Mouse (Mus musculus): ENCODE results near the gene Terf2ip. TPM values are rescaled to one million over a fixed set of nuclear protein-coding genes. Genes with fewer than 3 reads are reported as not detected.

Gene Terf2ip
- polyA plus RNA-seq, 1 experiment from 2014 or later, result 29.1 TPM

DNA sequence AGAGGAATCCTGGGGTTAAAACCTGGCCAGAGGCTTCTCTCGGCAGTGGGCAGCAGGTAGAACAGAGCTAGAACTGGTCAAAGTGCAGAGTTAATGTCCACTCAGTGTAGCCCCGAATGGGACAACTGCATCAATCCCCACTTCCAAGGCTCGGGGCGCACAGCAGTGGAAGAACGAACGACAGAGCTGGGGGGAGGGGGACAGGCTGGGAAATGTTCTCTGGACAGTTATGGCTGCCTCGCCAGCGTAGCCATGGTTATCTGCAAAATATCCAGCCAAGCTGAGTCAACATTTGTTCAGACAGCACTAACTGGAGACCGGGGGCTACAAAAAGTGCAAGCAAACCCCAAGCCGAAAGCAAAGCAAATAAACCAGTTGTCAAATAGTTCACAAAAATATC lies 33.1 kb upstream of the Terf2ip start:
- no peak for ATAC-seq (ENCODE audit: low FRiP score, low read depth)
- Histone ChIP-seq H3K9me3 (peaks cover 4% of the 10 kb centered on the region; the same call in 1 of the 2 replicates), H3K4me3 (no peak overlapping the region), H3K27ac (no peak overlapping the region), H3K27me3 (no peaks in the 10 kb centered on the region), H3K36me3 (peaks cover 71% of the 10 kb centered on the region), H3K9ac (no peak overlapping the region), H3K4me1 (no peaks in the 10 kb centered on the region), H3K4me2 (replicated peaks) (no peak overlapping the region)
- WGBS, result 86% methylated on average over 10 of the region's 10 CpGs

- no peak overlapping the region for H3K4me3 ChIP-seq
- no peaks in the 10 kb centered on the region for H3K9me3 ChIP-seq
- H3K4me1 ChIP-seq, result no peaks in the 10 kb centered on the region
- H3K27ac ChIP-seq, result no peak overlapping the region
- no peak overlapping the region for H3K9ac ChIP-seq
- peaks cover 65% of the 10 kb centered on the region for H3K36me3 ChIP-seq
- H3K27me3 ChIP-seq, result no peaks in the 10 kb centered on the region
- 73% methylated on average over 7 of the region's 7 CpGs for WGBS
- no peak for ATAC-seq (ENCODE audit: low FRiP score, low read depth)
- no peak overlapping the region for H3K4me2 ChIP-seq (replicated peaks)
Measured at GRCm38 (mm10) chr8:111982116-111982515, 29.1 kb upstream of the Terf2ip start.

- Histone ChIP-seq H3K27ac (0 out of 2 replicates have a peak overlapping the region, but pooled peaks have one; percentile 10), H3K9ac (no peak overlapping the region), H3K4me3 (no peak overlapping the region), H3K36me3 (peaks cover 72% of the 10 kb centered on the region), H3K27me3 (no peaks in the 10 kb centered on the region), H3K4me1 (no peaks in the 10 kb centered on the region), H3K4me2 (replicated peaks) (no peak overlapping the region), H3K9me3 (no peaks in the 10 kb centered on the region)
- 85% methylated on average over 10 of the region's 10 CpGs for WGBS
- no peak for ATAC-seq (ENCODE audit: low FRiP score, low read depth)
Measured at GRCm38 (mm10) chr8:111984511-111984910, 26.7 kb upstream of the Terf2ip start.

- Histone ChIP-seq H3K36me3 (peaks cover 63% of the 10 kb centered on the region), H3K4me1 (peaks cover 7% of the 10 kb centered on the region; the same call in 1 of the 2 replicates), H3K4me2 (replicated peaks) (no peak overlapping the region), H3K9ac (no peak overlapping the region), H3K27ac (no peak overlapping the region), H3K9me3 (no peaks in the 10 kb centered on the region), H3K4me3 (no peak overlapping the region), H3K27me3 (no peaks in the 10 kb centered on the region)
- WGBS, result 15% methylated on average over 7 of the region's 7 CpGs
- no peak for ATAC-seq (ENCODE audit: low FRiP score, low read depth)
Measured at GRCm38 (mm10) chr8:111989911-111990310, 21.3 kb upstream of the Terf2ip start.

DNA sequence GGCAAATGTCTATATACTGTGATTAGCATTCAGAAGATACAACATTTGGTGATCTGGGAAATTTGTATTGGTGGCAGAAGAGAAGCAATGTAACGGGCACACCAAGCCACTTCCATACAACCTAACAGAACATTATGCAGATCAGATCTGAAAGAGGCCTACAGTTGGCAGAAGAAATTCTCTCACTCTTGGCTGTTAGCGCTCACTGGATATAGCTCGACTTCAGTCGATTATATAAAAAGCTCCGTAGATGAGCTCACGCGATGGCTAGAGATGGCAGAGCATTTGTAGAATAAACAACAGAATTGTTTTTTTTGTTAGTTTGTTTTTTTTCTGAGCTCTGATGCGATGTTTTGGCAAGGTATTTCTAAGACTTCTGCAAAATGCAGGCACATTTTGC lies 19.9 kb upstream of the Terf2ip start:
- peak overlapping the region; percentile 74 for H3K4me2 ChIP-seq (replicated peaks)
- H3K27me3 ChIP-seq, result no peaks in the 10 kb centered on the region
- 65% methylated on average over 8 of the region's 8 CpGs for WGBS
- ATAC-seq (ENCODE audit: low FRiP score, low read depth), result no peak
- no peaks in the 10 kb centered on the region for H3K9me3 ChIP-seq
- H3K4me1 ChIP-seq, result peaks cover 7% of the 10 kb centered on the region; the same call in 1 of the 2 replicates
- peak overlapping the region; percentile 61 for H3K4me3 ChIP-seq
- H3K9ac ChIP-seq, result peak overlapping the region; percentile 77
- H3K27ac ChIP-seq, result no peak overlapping the region
- H3K36me3 ChIP-seq, result peaks cover 64% of the 10 kb centered on the region

- peak within 1 kb of the TSS; percentile 74 for H3K4me2 ChIP-seq (replicated peaks)
- peak within 1 kb of the TSS; percentile 77 for H3K9ac ChIP-seq
- H3K4me3 ChIP-seq, result peak within 1 kb of the TSS; percentile 61
- H3K27me3 ChIP-seq, result no peaks in the 10 kb centered on the region
- ATAC-seq (ENCODE audit: low FRiP score, low read depth), result peak; percentile 97
- no peaks in the 10 kb centered on the region for H3K9me3 ChIP-seq
- WGBS, result 4% methylated on average over 33 of the region's 33 CpGs
- peaks cover 67% of the 10 kb centered on the region for H3K36me3 ChIP-seq
- no peak within 1 kb of the TSS for H3K27ac ChIP-seq
- H3K4me1 ChIP-seq, result peaks cover 7% of the 10 kb centered on the region; the same call in 1 of the 2 replicates
Measured at GRCm38 (mm10) chr8:111992013-111992702, 19.0 kb upstream of the Terf2ip start, which contains the start of gene Adat1. Adat1 (minus strand) TSS chr8:111992302.

- peak overlapping the region; percentile 61; the same call in 1 of the 2 replicates for H3K4me3 ChIP-seq
- no peak overlapping the region for H3K27ac ChIP-seq
- no peak for ATAC-seq (ENCODE audit: low FRiP score, low read depth)
- no peaks in the 10 kb centered on the region for H3K27me3 ChIP-seq
- WGBS, result 76% methylated on average over 3 of the region's 3 CpGs
- H3K36me3 ChIP-seq, result peaks cover 67% of the 10 kb centered on the region
- peak overlapping the region; percentile 74; the same call in 1 of the 2 replicates for H3K4me2 ChIP-seq (replicated peaks)
- peaks cover 7% of the 10 kb centered on the region; the same call in 1 of the 2 replicates for H3K4me1 ChIP-seq
- no peak overlapping the region for H3K9ac ChIP-seq
- no peaks in the 10 kb centered on the region for H3K9me3 ChIP-seq
Measured at GRCm38 (mm10) chr8:111992703-111993039, 18.5 kb upstream of the Terf2ip start.

GRCm38 (mm10) chr8:112004754-112005153 lies 6.4 kb upstream of the Terf2ip start:
- ATAC-seq (ENCODE audit: low FRiP score, low read depth), result no peak
- no peak overlapping the region for H3K27ac ChIP-seq
- H3K4me2 ChIP-seq (replicated peaks), result no peak overlapping the region
- H3K4me1 ChIP-seq, result peaks cover 4% of the 10 kb centered on the region
- peaks cover 81% of the 10 kb centered on the region for H3K36me3 ChIP-seq
- no peaks in the 10 kb centered on the region for H3K9me3 ChIP-seq
- H3K4me3 ChIP-seq, result no peak overlapping the region
- no peak overlapping the region for H3K9ac ChIP-seq
- H3K27me3 ChIP-seq, result no peaks in the 10 kb centered on the region

DNA sequence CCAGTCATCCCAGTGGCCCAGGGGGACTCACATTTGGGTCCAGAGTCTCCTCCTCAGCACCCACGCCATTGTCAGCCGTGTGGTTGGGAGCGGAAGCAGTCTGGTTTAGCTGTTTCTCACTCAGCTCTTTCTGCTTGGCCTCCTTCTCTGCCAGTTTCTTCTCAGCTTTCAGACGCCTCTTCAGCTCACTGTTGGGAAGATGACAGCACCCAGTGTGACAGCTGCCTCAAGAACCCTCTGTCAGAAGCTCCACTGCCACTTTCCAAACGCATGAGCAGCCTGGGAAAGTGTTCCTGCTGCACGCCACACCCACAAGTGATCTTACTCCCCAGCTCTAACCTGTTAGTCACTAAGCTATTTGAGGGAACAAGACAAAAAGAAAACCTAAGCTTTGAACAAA lies 5.6 kb upstream of the Terf2ip start:
- Histone ChIP-seq H3K4me2 (replicated peaks) (no peak overlapping the region), H3K27me3 (no peaks in the 10 kb centered on the region), H3K4me3 (no peak overlapping the region), H3K9me3 (no peaks in the 10 kb centered on the region), H3K9ac (no peak overlapping the region), H3K36me3 (peaks cover 72% of the 10 kb centered on the region), H3K27ac (no peak overlapping the region), H3K4me1 (peaks cover 12% of the 10 kb centered on the region)
- WGBS, result 91% methylated on average over 6 of the region's 6 CpGs
- no peak for ATAC-seq (ENCODE audit: low FRiP score, low read depth)

DNA sequence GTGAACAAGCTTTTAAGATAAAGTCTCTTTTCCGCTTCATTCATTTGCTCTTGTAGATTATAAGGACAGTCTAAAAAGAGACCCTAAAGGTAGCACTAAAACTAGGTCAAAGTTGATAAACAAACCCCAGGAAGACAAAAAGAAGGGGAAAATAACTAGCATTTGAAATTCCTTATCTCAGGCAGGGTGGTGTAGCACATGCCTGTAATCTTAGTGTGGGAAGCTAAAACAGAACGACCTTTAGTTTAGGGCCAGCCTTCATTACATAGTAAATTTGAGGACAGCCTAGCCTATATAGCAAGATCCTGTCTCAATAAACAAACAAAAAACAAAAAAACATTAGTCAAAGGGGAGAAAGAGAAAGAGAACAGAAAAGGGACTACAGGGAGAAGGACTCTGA lies 3.5 kb upstream of the Terf2ip start:
- no peak for ATAC-seq (ENCODE audit: low FRiP score, low read depth)
- WGBS, result 84% methylated on average over 2 of the region's 2 CpGs
- H3K27me3 ChIP-seq, result no peaks in the 10 kb centered on the region
- no peak overlapping the region for H3K4me2 ChIP-seq (replicated peaks)
- H3K9ac ChIP-seq, result no peak overlapping the region
- H3K27ac ChIP-seq, result no peak overlapping the region
- peaks cover 17% of the 10 kb centered on the region for H3K4me1 ChIP-seq
- no peaks in the 10 kb centered on the region for H3K9me3 ChIP-seq
- no peak overlapping the region for H3K4me3 ChIP-seq
- peaks cover 51% of the 10 kb centered on the region for H3K36me3 ChIP-seq

DNA sequence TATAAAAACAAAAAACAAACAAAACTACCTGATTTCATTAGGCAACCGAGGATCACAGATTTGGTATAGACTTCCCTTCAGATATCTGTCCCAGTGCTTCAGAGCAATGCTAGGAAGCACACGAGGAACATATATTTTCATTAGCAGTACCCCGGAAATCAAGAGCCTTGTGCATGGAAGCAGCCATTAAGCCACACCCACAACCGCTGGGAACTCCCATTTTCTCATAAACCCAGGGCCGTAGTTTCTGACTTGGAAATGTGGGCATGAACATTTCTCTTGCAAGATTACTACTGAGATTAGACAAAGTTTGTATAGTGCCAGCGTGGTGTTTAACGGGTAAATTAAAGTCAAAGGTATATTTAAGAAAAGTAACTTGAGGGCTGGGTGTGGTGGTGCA lies 1.6 kb upstream of the Terf2ip start:
- H3K9me3 ChIP-seq, result no peaks in the 10 kb centered on the region
- peak overlapping the region; percentile 93 for H3K4me2 ChIP-seq (replicated peaks)
- ATAC-seq (ENCODE audit: low FRiP score, low read depth), result no peak
- peaks cover 35% of the 10 kb centered on the region for H3K36me3 ChIP-seq
- WGBS, result 84% methylated on average over 7 of the region's 7 CpGs
- H3K9ac ChIP-seq, result no peak overlapping the region
- no peaks in the 10 kb centered on the region for H3K27me3 ChIP-seq
- peak overlapping the region; percentile 96; the same call in 1 of the 2 replicates for H3K4me3 ChIP-seq
- H3K27ac ChIP-seq, result no peak overlapping the region
- H3K4me1 ChIP-seq, result peaks cover 23% of the 10 kb centered on the region

GRCm38 (mm10) chr8:112011816-112012242 lies 631 bp downstream of the Terf2ip start:
- H3K4me1 ChIP-seq, result peaks cover 23% of the 10 kb centered on the region
- H3K9ac ChIP-seq, result peak overlapping the region; percentile 92
- peaks cover 29% of the 10 kb centered on the region for H3K36me3 ChIP-seq
- peak; percentile 12; the same call in 1 of the 2 replicates for ATAC-seq (ENCODE audit: low FRiP score, low read depth)
- no peaks in the 10 kb centered on the region for H3K9me3 ChIP-seq
- no peaks in the 10 kb centered on the region for H3K27me3 ChIP-seq
- H3K27ac ChIP-seq, result peak overlapping the region; percentile 88
- WGBS, result 0% methylated on average over 40 of the region's 40 CpGs
- H3K4me3 ChIP-seq, result peak overlapping the region; percentile 96
- H3K4me2 ChIP-seq (replicated peaks), result peak overlapping the region; percentile 93

DNA sequence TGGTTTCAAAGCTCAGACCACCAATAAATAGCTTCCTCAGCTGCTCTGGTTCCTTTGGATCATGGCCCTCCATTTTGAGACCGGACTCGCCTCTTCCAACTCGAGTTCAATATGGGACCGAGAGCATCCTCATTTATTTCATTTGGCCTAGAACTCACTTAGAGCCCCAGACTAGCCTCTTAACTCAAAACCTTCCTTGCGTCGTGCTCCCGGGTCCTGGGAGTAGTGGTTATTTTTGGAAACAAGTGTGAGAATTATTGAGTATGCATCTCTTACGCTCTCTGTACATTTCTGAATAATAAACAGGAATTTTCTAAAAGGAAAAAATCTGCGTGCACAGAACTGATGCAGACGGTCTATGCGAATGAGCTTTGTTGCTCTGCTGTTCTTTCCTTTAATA lies 3.7 kb downstream of the Terf2ip start, which contains the start of gene Gm6793:
TSS of gene Gm6793 (minus strand) at position 101 of the 400 bp plus-strand sequence.
- 94% methylated on average over 11 of the region's 11 CpGs for WGBS

More for the DNA sequence above, 3.7 kb downstream of the Terf2ip start, which contains the start of gene Gm6793:
- Histone ChIP-seq H3K4me2 (replicated peaks) (no peak within 1 kb of the TSS), H3K27ac (no peak within 1 kb of the TSS), H3K9me3 (no peaks in the 10 kb centered on the region), H3K4me1 (peaks cover 18% of the 10 kb centered on the region), H3K4me3 (no peak within 1 kb of the TSS), H3K27me3 (no peaks in the 10 kb centered on the region), H3K36me3 (peaks cover 46% of the 10 kb centered on the region), H3K9ac (no peak within 1 kb of the TSS)
- ATAC-seq (ENCODE audit: low FRiP score, low read depth), result no peak

Measured in limb, embryonic 13.5 days (tissue).